Mouse (Mus musculus): ENCODE data around the gene Camkk2.

Gene Camkk2

GRCm38 (mm10) chr5:122779277-122779834 is at the start of gene Camkk2:
Gene Camkk2 (minus strand): TSS chr5:122779409.
- DNase-seq, result peak; percentile 90

GRCm38 (mm10) chr5:122825099-122825498 is 45.9 kb upstream of the Camkk2 start:
- no peak for DNase-seq

DNA sequence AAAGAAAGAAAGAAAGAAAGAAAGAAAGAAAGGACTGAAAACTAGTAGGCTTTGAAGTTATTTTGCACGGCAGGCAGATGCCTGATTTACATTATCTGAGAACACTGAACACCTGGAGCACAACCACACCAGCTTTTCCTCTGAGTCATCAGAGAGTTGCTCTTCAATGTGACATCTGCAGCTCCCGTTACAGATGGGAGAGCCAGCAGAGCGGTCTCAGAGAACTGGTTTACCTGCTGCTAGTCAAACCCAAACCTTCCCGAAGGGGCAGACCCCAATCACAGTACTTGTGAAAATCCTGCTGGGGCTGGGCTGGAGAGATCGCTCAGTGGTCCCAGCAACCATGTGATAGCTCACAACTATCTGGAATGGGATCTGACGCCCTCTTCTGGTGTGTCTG is 45.2 kb upstream of the Camkk2 start:
- no peak for DNase-seq

DNA sequence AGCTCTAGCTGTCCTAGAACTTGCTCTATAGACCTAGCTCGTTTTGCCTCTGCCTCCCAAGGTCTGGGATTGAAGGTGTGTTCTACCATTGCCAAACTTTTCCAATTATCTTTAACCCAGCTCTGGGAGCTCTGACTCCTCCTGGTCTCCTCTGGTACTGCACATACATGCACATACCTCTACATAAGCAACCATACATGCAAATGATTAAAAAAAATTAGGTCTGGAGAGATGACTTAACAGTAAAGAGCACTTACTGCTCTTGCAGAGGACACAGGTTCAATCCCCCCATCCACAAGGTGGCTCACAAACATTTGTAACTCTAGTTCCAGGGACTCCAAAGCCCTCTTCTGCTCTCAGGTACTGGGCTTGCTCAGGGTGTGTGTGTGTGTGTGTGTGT is 44.8 kb upstream of the Camkk2 start:
- DNase-seq, result peak; percentile 16

- no peak for DNase-seq
Observed at GRCm38 (mm10) chr5:122822441-122822840, 43.2 kb upstream of the Camkk2 start.

DNA sequence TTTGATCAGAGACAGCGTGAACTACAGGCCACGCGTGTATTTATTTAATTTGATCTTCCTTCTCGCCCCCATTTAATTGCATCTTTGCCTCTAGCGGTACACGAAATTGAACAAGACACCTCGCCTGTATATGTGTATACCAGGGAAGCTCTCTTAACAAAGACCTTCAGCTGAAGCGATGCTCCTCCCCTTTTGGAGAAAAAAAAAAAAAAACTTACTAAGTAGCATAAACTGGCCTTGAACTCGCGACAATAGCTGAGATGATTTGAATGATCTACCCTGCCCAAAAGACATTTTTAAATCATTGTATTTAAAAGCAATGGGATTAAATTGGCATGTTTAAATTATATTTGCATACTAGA is 42.3 kb upstream of the Camkk2 start:
- DNase-seq, result no peak

DNA sequence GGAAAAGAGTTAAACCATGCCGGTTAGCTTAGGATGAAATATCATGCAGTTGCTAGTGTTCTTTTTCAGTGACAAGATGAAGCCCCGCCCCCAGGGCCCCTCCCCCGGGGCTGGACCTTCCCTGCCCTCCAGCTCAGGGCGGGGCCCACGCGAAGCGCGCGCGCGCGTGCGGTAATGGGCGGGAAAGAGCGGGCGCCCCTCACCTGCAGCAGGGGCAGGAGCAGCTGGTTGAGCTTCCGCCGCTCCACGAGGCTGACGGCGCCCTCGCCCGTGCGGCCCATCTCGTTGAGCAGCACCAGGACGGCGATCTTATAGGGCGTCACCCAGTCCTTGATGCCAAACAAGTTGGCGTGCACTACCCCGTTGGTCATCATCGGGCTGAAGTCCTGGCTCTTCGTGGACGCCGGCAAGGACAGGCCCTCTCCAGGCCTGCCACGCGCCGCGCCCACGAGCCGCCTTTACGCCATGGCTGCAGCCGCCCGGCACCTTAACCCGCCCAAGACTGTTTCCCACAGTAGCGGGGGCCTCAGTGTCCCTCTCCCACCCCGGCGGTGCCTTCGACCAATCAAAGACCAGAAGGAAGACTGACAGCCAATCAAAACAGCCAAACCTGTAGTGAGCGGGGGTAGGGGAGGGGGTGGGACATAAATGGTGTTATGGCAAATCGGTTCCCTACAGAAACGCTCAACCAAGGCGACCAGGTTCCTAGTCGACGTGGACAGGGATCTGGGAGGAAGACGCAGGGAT is 41.7 kb upstream of the Camkk2 start, which contains the start of gene Anapc5:
Gene Anapc5 (minus strand): TSS at position 563 of the 747 bp plus-strand sequence.
- peak; percentile 99 for DNase-seq

GRCm38 (mm10) chr5:122812699-122813098 is 33.5 kb upstream of the Camkk2 start:
- no peak for DNase-seq

GRCm38 (mm10) chr5:122811364-122812079 is 32.3 kb upstream of the Camkk2 start:
- DNase-seq, result peak; percentile 77

DNA sequence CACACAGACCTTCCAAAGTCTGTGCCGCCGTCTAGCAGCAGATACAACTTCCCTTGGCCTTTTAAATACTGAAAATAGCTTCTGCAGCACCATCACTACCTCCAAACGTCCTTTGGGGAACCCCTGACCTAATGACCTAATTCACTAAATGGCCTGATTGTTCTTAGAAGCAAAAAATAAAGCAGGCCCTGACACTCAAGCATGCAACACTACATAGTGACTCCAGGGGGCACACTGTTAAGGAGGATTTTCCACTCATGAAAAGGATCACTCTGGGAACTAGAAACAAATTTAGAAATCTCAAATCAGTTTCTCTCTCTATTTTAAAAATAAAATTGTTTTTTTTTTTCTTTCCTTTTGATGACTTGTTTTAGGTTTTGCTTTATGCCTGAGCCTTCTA is 26.3 kb upstream of the Camkk2 start:
- peak; percentile 64 for DNase-seq

DNA sequence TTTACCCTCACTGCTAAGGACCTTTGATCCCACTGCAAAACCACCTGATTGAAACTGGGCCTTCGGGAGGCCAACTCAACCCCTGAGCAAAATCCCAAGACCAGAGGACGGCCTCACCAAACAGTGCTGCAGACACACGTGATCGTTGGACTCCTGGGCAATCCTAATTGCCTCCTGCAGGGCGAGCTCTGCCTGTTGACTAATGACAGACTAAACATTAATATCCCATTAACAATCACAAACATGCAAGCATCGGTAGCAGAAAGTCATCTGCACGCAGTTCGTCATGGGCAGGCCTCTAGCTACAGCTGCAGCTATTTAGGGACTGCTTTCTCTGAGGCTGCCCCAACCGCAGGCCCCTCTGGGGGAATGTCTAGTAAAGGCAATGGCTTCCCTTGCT is 23.5 kb upstream of the Camkk2 start:
- DNase-seq, result no peak

GRCm38 (mm10) chr5:122801684-122802083 is 22.5 kb upstream of the Camkk2 start:
- DNase-seq, result no peak

DNA sequence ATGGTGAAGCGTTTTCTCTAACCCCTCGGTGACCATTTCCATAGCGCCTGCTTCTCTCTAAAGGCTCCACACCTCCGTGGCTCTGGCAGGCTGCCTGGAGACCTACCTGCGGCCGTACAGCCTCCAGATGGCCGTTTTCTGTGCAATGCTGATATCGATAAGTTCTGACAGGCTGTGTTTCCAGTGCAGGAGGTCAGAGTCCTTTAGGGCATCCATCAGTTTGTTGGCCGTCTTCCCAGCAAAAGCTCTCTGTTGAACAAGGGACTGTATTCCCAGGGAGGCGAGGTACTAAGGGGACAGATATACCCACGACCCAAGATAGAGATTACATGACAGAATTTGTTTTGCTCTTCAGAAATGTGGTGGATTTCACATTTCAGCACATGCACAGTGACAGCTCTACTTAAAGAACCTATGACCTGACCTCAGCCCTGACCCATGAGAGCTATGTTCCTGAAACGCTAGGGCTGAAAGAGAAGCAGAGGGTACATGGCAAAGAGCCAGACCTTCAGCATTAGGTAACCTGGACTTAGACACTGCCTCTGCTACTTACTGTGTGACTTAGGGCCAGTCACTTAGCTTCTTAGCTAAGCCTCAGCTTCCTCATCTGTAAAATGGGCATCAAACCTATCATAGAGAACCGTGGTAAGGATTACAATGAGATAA is 21.3 kb upstream of the Camkk2 start:
- no peak for DNase-seq

- DNase-seq, result no peak
Observed at GRCm38 (mm10) chr5:122799379-122800344, 20.5 kb upstream of the Camkk2 start.

DNA sequence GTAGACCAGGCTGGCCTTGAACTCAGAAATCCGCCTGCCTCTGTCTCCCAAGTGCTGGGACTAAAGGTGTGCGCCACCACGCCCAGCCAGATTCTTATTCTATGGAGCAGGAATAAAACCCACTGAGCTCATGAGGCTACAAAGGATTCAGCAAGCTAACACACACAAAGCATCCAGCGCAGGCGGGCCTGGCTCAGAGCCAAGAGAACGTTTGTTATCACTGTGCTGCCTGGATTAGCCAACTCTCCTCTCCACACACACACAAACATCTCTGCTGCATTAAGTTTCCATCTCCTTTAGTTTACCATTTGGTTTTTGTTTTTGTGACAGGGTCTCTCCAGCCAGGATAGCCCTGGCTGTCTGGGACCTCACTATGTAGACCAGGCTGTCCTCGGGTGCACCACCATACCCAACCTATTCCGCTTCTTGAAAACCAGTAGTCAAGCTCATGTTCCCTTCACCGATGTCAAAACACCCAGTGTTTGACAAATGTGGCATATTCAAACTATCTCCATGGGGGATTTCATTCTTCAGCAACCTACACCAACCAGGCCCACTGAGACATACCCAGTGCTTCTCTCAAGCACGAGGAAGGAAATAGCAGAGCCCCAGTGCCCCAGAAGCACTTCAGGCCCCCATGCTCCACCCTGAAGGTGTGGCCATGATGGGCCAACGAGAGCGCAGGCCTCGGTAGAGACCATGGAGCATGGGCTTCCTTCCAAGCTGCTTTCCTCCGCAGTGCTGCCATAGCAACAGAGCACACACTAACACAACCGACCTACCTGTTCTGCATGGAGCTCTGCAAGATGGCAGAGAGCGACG is 19.6 kb upstream of the Camkk2 start:
- peak; percentile 37 for DNase-seq

DNA sequence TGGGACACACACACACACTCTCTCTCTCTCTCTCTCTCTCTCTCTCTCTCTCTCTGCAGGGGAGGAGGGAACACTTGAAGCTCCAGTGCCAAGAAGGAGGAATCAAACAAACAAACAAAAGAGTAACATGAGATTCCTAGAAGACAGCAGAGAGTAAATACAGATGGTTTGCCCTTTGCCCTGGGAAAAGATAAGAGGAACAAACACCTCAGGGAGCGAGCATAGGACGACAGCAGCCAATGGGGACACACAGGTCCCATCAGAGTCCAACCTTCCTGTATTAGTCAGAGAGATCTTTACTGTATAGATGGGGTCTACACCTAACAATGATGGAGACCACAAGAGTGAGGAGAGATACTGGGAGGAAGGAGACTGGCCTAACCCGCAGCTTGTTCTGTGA is 18.7 kb upstream of the Camkk2 start:
- DNase-seq, result no peak

GRCm38 (mm10) chr5:122788696-122789095 is 9.5 kb upstream of the Camkk2 start:
- no peak for DNase-seq

DNA sequence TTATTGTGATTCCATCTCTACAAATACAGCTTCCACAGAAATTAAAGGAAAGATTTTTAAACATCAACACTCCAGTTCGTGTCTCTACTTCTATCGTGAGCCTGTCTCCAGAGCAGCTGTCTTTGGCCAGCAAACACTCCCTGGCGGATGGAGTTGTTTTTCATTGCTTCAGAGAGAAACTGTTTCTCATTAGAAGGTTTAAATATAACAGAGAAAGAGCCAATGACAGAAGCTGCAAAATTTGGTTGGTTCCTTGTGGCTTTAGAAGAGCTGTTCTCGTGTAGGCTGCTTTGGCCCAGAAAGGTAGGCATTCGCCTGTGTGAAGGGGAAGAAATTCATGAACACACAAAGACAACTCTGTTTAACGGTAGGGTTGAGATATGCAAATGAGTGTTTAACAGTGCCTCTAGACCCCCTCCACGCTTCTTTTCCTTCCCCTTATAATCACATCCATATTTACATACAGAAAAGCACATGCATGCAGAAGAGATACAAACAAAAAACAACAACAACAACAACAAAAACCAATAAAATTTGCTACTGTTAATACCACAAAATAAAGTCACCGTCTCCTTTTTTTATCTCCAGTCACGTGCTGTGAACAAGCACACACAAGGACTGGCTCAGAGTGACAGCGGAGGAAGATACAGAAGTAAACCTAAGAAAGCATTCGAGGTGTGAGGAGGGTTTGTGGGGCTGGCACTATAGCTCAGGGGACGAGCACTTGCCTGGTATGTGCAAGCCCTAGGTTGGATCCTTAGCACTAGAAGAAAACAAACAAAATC is 7.0 kb upstream of the Camkk2 start:
- DNase-seq, result no peak

DNA sequence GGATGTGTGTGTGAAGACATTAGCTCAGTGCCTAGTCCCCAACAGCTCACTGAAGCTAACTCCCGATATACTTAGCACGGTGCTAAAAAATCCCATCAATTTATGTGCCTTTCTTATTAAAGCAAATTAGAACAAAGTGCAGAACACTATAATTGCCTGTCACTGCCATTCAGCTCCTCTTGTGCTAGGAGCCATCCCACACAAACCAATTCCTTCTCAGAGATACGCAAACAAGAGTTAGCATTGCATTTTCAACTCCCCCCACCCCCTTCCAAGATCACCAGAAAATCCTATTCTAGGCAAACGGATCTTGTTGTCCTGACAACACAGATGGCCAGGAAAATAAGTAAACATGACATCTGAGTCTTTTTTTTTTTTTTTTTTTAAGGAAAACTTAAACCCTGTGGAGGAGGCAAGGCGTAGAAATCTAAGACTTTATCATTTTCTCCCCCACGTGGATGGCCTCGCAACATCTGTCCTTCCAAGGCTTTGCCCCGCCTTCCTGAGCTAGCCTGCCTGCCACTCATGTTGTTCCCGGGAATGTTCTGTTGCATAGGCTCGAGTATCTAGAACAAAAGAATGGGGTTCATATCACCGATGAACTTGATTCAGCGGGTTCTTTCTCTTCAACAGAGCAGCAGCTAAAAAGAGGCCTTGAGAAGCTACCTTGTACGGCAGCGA is 4.7 kb upstream of the Camkk2 start:
- no peak for DNase-seq

- no peak for DNase-seq
Observed at GRCm38 (mm10) chr5:122782066-122782465, 2.9 kb upstream of the Camkk2 start.

Data from retina, postnatal 1 day (tissue).